Mouse (Mus musculus) bone marrow macrophage, adult 2 months (primary cell): ENCODE measurements around the gene Ccr4.

Source experiments
- CTCF ChIP-seq: IDR thresholded peaks from 2 replicates; pipeline ENCODE4 v1.5.1; 2012; ENCODE audit warnings: low read depth, mild to moderate bottlenecking, low read length, moderate library complexity
- POLR2A ChIP-seq: IDR thresholded peaks from 2 replicates; pipeline ENCODE4 v1.6.1; 2012; ENCODE audit warnings: mild to moderate bottlenecking, low read depth, low read length, borderline replicate concordance

DNA sequence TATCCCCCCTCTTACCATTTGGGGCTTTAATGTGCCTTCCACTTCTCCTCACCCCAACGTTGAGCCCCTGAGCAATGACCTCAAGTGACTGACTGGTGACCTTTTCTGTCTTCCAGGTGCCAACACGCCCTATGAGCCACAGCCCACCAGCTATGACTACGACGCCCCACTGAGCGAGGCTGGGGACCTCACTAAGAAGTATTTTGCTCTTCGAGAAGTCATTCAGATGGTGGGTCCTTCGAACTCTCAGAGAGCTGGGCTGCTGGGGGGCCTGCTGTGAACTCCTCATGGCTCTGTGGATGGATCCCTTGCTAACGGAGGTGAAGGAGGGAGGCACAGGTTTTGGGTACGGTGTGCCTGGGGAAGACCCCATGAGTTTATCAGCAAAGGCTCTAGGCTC, 61.8 kb downstream of the Ccr4 start:
- TF ChIP-seq CTCF (no peak), POLR2A (no peak)
